Mouse (Mus musculus) cerebellum, adult 18-20 months (tissue): ENCODE measurements around the gene Ggta1.

ENCODE experiments used
- DNase-seq, 2 experiments: peaks; one replicate each; pipeline ENCODE4 v3.0.0; 2021

The Ggta1 gene

DNA sequence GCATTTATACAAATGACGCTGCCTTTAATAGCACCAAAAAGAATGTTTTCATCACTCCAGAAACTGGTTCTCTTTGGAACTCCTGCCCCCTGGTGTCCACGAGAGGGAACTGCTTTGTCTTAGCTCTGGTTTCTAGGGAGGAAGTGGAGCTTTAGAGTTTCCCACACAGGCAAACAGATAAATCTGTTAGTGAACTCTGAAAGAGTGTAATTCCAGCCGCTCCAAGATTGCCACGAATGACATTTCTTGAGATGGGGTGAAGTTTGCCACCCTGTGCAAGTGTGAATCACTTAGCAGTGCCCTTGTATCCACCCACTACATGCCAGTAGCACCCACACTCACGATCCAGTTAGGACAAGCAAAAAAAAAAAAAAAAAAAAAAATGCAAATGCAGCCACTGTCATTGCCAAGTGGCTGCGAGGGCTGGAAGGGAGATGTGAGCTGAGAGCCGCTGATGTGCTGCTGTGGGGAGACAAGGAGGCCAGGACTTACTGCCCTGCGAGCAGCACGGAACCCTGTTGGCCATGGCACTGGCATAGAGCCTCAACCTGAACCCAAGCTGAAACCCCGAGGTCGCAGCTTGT lies 65.3 kb downstream of the Ggta1 start:
- peak; percentile 58 to 71 for DNase-seq

DNA sequence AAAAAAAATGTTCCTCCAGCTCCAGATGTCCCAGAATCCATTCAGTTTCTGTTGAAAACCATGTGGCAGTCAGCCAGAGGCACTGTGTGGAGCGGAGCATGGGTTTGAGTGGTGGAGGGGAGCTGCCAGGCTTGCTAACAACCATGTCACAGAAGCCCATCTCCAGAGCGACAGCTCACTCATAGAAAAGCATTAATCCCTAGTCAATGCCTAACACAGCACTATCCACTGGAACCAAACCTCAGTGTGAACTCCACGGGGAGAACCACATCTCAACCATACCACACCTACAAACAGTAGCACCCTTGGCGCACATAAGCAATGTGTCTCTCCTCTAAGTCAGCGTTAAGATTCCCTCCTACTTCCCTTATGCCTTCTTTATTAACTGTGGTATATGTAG lies 65.9 kb downstream of the Ggta1 start, which contains the start of gene 4930402F06Rik:
TSS of gene 4930402F06Rik (minus strand) at position 80 of the 400 bp plus-strand sequence.
- peak in 1 of 2 experiments; percentile 11 for DNase-seq

DNA sequence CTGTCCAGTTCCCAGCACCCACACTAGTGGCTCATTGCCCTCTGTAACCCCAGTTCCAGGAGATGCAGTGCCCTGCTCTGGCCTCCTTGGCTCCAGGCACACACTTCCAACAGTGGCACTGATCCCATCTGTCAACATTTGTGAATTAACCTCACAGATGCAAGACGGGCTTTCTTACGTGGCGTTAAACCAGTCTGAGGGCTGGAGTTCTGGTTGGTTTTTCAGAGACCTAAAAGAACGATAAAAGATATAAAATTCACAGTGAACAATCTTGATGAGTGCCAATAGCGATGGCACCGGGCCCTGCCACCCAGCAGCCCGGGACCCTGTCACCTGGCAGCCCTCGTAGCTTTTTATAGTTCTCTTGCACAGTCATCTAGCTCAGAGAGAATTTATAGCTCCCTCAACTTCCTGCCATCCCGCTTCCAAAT lies 77.6 kb downstream of the Ggta1 start:
- DNase-seq = peak; percentile 22 to 24

DNA sequence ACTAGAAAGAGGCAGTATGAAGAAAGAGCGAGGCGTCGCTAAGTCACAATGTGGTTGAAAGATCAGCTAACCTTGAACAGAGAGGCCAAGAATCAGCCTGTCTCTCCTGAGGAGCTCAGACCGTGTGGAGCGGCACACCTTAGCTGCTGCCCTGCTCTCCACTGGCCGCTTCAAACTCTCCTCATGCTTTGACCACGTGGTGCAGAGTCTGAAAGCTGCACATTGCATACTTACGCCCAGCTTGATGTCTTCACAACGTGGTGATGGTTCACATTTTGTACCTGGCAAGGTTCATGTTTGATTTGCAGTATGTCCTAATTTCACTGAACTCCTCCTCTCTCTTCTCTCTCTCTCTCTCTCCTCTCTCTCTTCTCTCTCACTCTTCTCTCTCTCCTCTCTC lies 83.7 kb downstream of the Ggta1 start:
- DNase-seq = no peak

DNA sequence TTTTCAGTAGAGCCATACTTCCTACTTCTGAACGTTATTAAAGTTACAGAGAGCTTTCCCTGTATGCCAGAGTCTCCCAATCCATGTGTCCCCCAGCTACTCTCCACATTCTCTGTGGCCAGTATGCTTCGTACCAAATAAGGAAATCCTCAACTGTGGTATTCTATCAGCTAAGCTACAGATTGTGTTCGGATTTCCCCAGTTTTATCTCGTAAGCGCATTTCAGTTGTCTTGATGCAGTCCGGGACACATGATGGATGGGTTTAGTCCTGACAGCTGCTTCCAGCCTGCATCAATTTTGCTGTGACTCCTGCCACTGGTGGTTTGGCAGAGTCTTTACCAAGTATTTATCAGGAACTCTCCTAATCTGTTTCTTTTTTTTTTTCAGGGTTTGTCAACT lies 85.4 kb downstream of the Ggta1 start:
- no peak for DNase-seq

DNA sequence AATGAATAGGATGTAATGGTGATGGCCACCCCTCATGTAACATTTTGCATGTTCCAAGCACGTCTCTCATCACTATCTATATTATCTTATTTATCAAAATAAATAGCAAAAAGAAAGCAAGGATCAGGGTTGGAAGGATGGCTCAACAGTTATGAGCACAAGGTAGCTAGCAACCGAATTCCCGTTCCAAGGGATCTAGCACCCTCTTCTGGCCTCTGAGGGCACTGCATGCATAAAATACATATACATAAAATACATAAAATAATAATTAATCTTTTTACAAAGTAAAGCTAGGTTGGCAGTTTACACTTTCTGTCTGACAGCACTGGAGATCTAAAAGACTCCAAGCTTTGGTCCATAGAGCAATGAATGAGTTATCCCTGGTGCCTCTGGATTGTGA lies 90.0 kb downstream of the Ggta1 start:
- DNase-seq = peak in 1 of 2 experiments; percentile 6

DNA sequence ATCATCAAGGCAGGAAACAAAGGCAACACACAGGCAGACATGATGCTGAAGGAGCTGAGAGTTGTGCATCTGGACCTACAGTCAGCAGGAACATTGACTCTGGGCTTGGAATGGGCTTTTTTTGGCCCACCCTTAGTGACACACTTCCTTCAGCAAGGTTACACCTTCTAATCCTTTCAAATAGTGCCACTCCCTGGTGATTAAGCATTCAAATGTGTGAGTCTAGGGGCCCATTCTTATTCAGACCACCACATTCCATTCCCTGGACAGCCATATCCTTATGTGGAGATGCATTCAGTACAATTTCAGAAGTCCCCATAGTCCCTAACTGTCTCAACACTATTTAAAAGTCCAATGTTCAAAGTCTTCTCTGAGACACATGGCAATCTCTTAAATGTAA lies 92.3 kb downstream of the Ggta1 start:
- no peak for DNase-seq

DNA sequence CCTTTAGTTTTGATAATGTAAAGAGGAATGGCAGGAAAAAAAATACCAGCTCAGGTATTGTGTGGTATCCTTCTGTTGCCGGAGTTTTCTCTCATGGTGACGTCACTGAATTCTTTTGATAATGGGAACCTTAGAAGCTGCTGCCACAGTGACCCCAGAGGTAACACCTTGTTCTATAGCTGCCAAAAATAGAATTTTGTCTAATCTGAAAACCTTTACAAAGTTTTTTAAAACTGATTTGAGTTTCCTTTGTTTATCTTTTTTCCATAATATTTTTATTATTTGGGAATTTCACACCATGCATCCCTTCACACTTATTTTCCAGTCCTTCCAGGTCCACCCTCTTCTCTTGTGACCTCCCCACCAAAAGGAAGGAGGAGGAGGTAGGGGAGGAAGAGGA lies 95.4 kb downstream of the Ggta1 start, which contains the start of gene 4930568D16Rik:
TSS of gene 4930568D16Rik (minus strand) at position 101 of the 400 bp plus-strand sequence.
- DNase-seq = no peak
